Mouse (Mus musculus) heart, embryonic 11.5 days (tissue): ENCODE results near the gene Echs1. TPM values are rescaled to one million over a fixed set of nuclear protein-coding genes. Genes with fewer than 3 reads are reported as not detected.

ENCODE experiments used
- ATAC-seq: fragments of 200-750 bp; cut with Nextera tagmentation; replicated peaks from 2 replicates; pipeline ENCODE4 v1.8.0; 2017; ENCODE audit warnings: moderate library complexity; ENCODE audit not compliant: insufficient number of reproducible peaks, low FRiP score, low TSS enrichment
- H3K27ac ChIP-seq: fragments of 300-500 bp; sonication (generic); 2 replicates; pipeline ENCODE4 v1.5.1; 2014; ENCODE audit warnings: mild to moderate bottlenecking, low read depth, low read length
- H3K27me3 ChIP-seq: fragments of 300-500 bp; sonication (generic); 2 replicates; pipeline ENCODE4 v1.6.1; 2014; ENCODE audit warnings: mild to moderate bottlenecking, low read length, mixed read lengths; ENCODE audit not compliant: control insufficient read depth, insufficient read depth
- H3K36me3 ChIP-seq: fragments of 300-500 bp; sonication (generic); 2 replicates; pipeline ENCODE4 v1.6.1; 2014; ENCODE audit warnings: mild to moderate bottlenecking, low read length, moderate library complexity, mixed read lengths; ENCODE audit not compliant: control insufficient read depth, insufficient read depth
- H3K4me1 ChIP-seq: fragments of 300-500 bp; sonication (generic); 2 replicates; pipeline ENCODE4 v1.6.1; 2014; ENCODE audit warnings: low read length; ENCODE audit not compliant: control insufficient read depth, insufficient read depth
- H3K4me2 ChIP-seq: fragments of 300-500 bp; sonication (generic); 2 replicates; pipeline ENCODE4 v1.6.1; 2014; ENCODE audit warnings: mild to moderate bottlenecking, moderate library complexity
- H3K4me3 ChIP-seq: fragments of 300-500 bp; sonication (generic); 2 replicates; pipeline ENCODE4 v1.5.1; 2014; ENCODE audit warnings: low read depth, low read length
- H3K9ac ChIP-seq: fragments of 300-500 bp; sonication (generic); 2 replicates; pipeline ENCODE4 v1.6.1; 2014; ENCODE audit warnings: mild to moderate bottlenecking, low read depth, low read length, moderate library complexity
- H3K9me3 ChIP-seq: fragments of 300-500 bp; sonication (generic); replicated peaks from 2 replicates; pipeline ENCODE4 v1.6.1; 2016; ENCODE audit warnings: low read length; ENCODE audit not compliant: control insufficient read depth
- WGBS: fragments of 180-500 bp; shearing (Covaris S2); extraction: QIAGEN DNeasy Blood & Tissue Kit; methylation state at CpG from one replicate; pipeline ENCODE4 v1.1.7; 2014; ENCODE audit not compliant: insufficient replicate concordance; 5-methylcytosine and 5-hydroxymethylcytosine counted together
- polyA plus RNA-seq: library from polyadenylated mRNA; unstranded; fragments of >200 nt; fragmentation: Nextera tagmentation; extraction: Ambion mirVana; gene quantifications from 2 replicates; pipeline ENCODE4 v1.2.1, GENCODE M21; 2014

Gene Echs1
- 179 and 198 TPM in 2 replicates for polyA plus RNA-seq

DNA sequence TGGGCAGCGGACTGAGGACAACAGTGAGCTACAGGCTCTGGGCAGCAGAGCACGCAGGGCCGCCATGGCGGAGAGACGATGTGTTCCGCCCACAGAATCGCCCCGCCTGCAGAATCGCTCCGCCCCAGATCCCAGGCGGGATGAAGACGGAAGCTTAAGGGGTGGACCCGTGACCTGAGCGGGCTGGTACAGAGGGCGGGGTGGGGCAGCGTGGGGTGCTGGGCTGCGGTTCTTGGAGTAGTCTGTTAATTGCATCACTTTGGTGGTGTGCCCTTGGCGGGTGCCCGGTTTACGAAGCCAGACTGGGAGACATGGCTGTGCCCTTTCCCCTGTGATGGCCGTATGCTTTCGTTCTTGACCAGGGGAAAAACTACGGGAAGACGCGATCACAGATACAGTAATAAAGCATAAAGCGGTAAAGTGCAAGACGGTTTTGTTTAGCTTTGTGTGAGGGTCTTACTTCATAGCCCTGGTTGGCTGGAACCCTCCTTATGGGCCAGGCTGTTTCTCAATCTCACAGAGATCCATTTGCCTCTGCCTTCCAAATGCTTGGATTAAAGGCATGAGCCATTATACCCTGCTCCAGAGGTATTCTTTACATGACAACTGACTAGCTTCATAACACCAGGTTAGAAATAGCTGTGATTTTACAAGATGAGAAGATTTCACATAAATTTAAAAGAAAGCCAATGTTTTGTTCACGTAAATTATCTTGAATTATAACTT is at the start of gene Echs1:
Gene Echs1 (minus strand): TSS at position 148 of the 726 bp plus-strand sequence.
- H3K9me3 ChIP-seq: no peaks in the 10 kb centered on the region
- H3K4me3 ChIP-seq: peak within 1 kb of the TSS; percentile 80
- H3K36me3 ChIP-seq: peaks cover 4% of the 10 kb centered on the region; the same call in 1 of the 2 replicates
- peak; percentile 97 for ATAC-seq
- 4% methylated on average over 28 of the region's 28 CpGs for WGBS
- H3K27ac ChIP-seq: peak within 1 kb of the TSS; percentile 79
- H3K27me3 ChIP-seq: no peaks in the 10 kb centered on the region
- peak within 1 kb of the TSS; percentile 92 for H3K9ac ChIP-seq
- peaks cover 3% of the 10 kb centered on the region; the same call in 1 of the 2 replicates for H3K4me1 ChIP-seq
- H3K4me2 ChIP-seq: peak within 1 kb of the TSS; percentile 93

- Histone ChIP-seq H3K27ac (no peak within 1 kb of the TSS), H3K4me1 (no peaks in the 10 kb centered on the region), H3K9me3 (no peaks in the 10 kb centered on the region), H3K4me3 (no peak within 1 kb of the TSS), H3K4me2 (no peak within 1 kb of the TSS), H3K36me3 (no peaks in the 10 kb centered on the region), H3K27me3 (no peaks in the 10 kb centered on the region), H3K9ac (no peak within 1 kb of the TSS)
- 67% methylated on average over 7 of the region's 7 CpGs for WGBS
- no peak for ATAC-seq
These were observed 48.4 kb upstream of the Echs1 start, which contains the start of gene Olfr522 for GRCm38 (mm10) chr7:140164664-140165063. Olfr522 (minus strand) TSS chr7:140164764.

GRCm38 (mm10) chr7:140160363-140160762 is 44.1 kb upstream of the Echs1 start:
- Histone ChIP-seq H3K9me3 (no peaks in the 10 kb centered on the region), H3K27me3 (peaks cover 4% of the 10 kb centered on the region), H3K4me3 (no peak overlapping the region), H3K4me2 (no peak overlapping the region), H3K36me3 (no peaks in the 10 kb centered on the region), H3K27ac (no peak overlapping the region), H3K4me1 (no peaks in the 10 kb centered on the region), H3K9ac (no peak overlapping the region)
- no peak for ATAC-seq
- 79% methylated on average over 3 of the region's 3 CpGs for WGBS

- Histone ChIP-seq H3K9me3 (no peaks in the 10 kb centered on the region), H3K27me3 (peaks cover 44% of the 10 kb centered on the region), H3K36me3 (no peaks in the 10 kb centered on the region; the same call in none of the 2 replicates), H3K4me1 (peaks cover 2% of the 10 kb centered on the region; the same call in 1 of the 2 replicates), H3K9ac (no peak within 1 kb of the TSS), H3K4me2 (peak within 1 kb of the TSS; percentile 53), H3K27ac (no peak within 1 kb of the TSS), H3K4me3 (peak within 1 kb of the TSS; percentile 22; the same call in 1 of the 2 replicates)
- 5% methylated on average over 28 of the region's 28 CpGs for WGBS
- no peak for ATAC-seq
These were observed 38.1 kb upstream of the Echs1 start, which contains the start of gene Sprn for GRCm38 (mm10) chr7:140154218-140154927. Sprn (minus strand) TSS chr7:140154877.

DNA sequence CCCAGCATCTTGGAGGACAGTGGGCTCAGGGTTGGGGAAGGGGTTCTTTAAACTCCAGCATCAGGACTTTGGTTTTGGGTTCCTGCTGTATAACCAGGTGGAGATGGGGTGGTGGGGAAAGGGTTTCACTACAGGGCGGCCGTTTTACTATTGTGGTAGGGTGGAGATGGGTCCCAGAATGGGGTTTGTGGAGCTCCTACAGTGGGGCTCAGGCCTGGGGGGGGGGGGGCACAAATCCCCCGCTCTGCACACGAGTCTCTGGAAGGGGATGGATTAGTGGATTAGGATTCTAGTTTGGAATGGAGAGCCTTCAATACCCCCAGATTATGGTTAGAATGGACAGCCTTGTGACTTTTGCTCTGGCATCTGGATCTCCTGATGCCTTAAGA is 37.5 kb upstream of the Echs1 start:
- Histone ChIP-seq H3K36me3 (no peaks in the 10 kb centered on the region; the same call in none of the 2 replicates), H3K27me3 (peaks cover 44% of the 10 kb centered on the region), H3K9me3 (no peaks in the 10 kb centered on the region), H3K4me3 (no peak overlapping the region), H3K4me2 (peak overlapping the region; percentile 59; the same call in 1 of the 2 replicates), H3K9ac (no peak overlapping the region), H3K4me1 (peaks cover 2% of the 10 kb centered on the region; the same call in 1 of the 2 replicates), H3K27ac (no peak overlapping the region)
- no peak for ATAC-seq
- 19% methylated on average over 4 of the region's 4 CpGs for WGBS

- H3K27me3 ChIP-seq: peaks cover 41% of the 10 kb centered on the region
- 5% methylated on average over 28 of the region's 28 CpGs for WGBS
- ATAC-seq: no peak
These were observed 37.1 kb upstream of the Echs1 start for GRCm38 (mm10) chr7:140153383-140153782.

GRCm38 (mm10) chr7:140144550-140144949 is 28.3 kb upstream of the Echs1 start:
- no peaks in the 10 kb centered on the region for H3K4me1 ChIP-seq
- no peak for ATAC-seq
- no peaks in the 10 kb centered on the region for H3K9me3 ChIP-seq
- H3K4me2 ChIP-seq: no peak overlapping the region
- no peak overlapping the region for H3K4me3 ChIP-seq
- H3K27me3 ChIP-seq: no peaks in the 10 kb centered on the region
- WGBS: 83% methylated on average over 4 of the region's 4 CpGs
- no peak overlapping the region for H3K27ac ChIP-seq
- peaks cover 2% of the 10 kb centered on the region; the same call in 1 of the 2 replicates for H3K36me3 ChIP-seq
- no peak overlapping the region for H3K9ac ChIP-seq

More at GRCm38 (mm10) chr7:140153383-140153782, 37.1 kb upstream of the Echs1 start:
- Histone ChIP-seq H3K4me2 (peak overlapping the region; percentile 59), H3K36me3 (no peaks in the 10 kb centered on the region; the same call in none of the 2 replicates), H3K4me1 (peaks cover 2% of the 10 kb centered on the region; the same call in 1 of the 2 replicates), H3K9ac (peak overlapping the region; percentile 52; the same call in 1 of the 2 replicates), H3K27ac (no peak overlapping the region), H3K9me3 (no peaks in the 10 kb centered on the region), H3K4me3 (peak overlapping the region; percentile 22; the same call in 1 of the 2 replicates)

GRCm38 (mm10) chr7:140141350-140141749 is 25.1 kb upstream of the Echs1 start:
- 8% methylated on average over 14 of the region's 14 CpGs for WGBS
- Histone ChIP-seq H3K4me3 (no peak overlapping the region), H3K36me3 (no peaks in the 10 kb centered on the region), H3K4me1 (peaks cover 5% of the 10 kb centered on the region), H3K27ac (no peak overlapping the region), H3K9ac (no peak overlapping the region), H3K9me3 (no peaks in the 10 kb centered on the region), H3K4me2 (no peak overlapping the region), H3K27me3 (no peaks in the 10 kb centered on the region)
- ATAC-seq: no peak
